Mouse (Mus musculus): ENCODE results near the gene Sgcd.
"Not testable (repeated sequence)": the region's sequence is repeated elsewhere in the genome, so short reads cannot be mapped to it uniquely, and the experiment has no call there.

Gene Sgcd

GRCm38 (mm10) chr11:47446337-47446736 lies 542.4 kb downstream of the Sgcd start:
- DNase-seq, result no peak

GRCm38 (mm10) chr11:47445683-47446082 lies 543.1 kb downstream of the Sgcd start:
- DNase-seq, result no peak

- no peak for DNase-seq
Measured at GRCm38 (mm10) chr11:47442266-47442665, 546.5 kb downstream of the Sgcd start.

- DNase-seq, result no peak
Measured at GRCm38 (mm10) chr11:47399607-47400006, 589.2 kb downstream of the Sgcd start.

GRCm38 (mm10) chr11:47390798-47391197 lies 598.0 kb downstream of the Sgcd start:
- DNase-seq, result not testable (repeated sequence)

GRCm38 (mm10) chr11:47389327-47389726 lies 599.4 kb downstream of the Sgcd start:
- no peak for DNase-seq

GRCm38 (mm10) chr11:47387726-47388125 lies 601.0 kb downstream of the Sgcd start:
- DNase-seq, result no peak

- DNase-seq, result no peak
Measured at GRCm38 (mm10) chr11:47386136-47386535, 602.6 kb downstream of the Sgcd start.

GRCm38 (mm10) chr11:47379630-47379958 lies 609.2 kb downstream of the Sgcd start:
- DNase-seq, result no peak

- peak; percentile 4 for DNase-seq
Measured at GRCm38 (mm10) chr11:47378843-47379629, 609.7 kb downstream of the Sgcd start.

- DNase-seq, result no peak
Measured at GRCm38 (mm10) chr11:47377421-47377820, 611.3 kb downstream of the Sgcd start.

GRCm38 (mm10) chr11:47376915-47377314 lies 611.9 kb downstream of the Sgcd start:
- no peak for DNase-seq

- no peak for DNase-seq
Measured at GRCm38 (mm10) chr11:47371616-47372015, 617.2 kb downstream of the Sgcd start.

GRCm38 (mm10) chr11:47351585-47351984 lies 637.2 kb downstream of the Sgcd start:
- no peak for DNase-seq

GRCm38 (mm10) chr11:47343486-47343885 lies 645.3 kb downstream of the Sgcd start:
- peak; percentile 3 for DNase-seq

- DNase-seq, result no peak
Measured at GRCm38 (mm10) chr11:47333702-47334101, 655.1 kb downstream of the Sgcd start.

- DNase-seq, result no peak
Measured at GRCm38 (mm10) chr11:47305579-47305978, 683.2 kb downstream of the Sgcd start.

- DNase-seq, result peak; percentile 57
Measured at GRCm38 (mm10) chr11:47304702-47305450, 683.9 kb downstream of the Sgcd start.

GRCm38 (mm10) chr11:47299777-47300176 lies 689.0 kb downstream of the Sgcd start:
- DNase-seq, result no peak

- no peak for DNase-seq
Measured at GRCm38 (mm10) chr11:47297805-47298340, 690.9 kb downstream of the Sgcd start.

- DNase-seq, result no peak
Measured at GRCm38 (mm10) chr11:47294741-47295140, 694.0 kb downstream of the Sgcd start.

GRCm38 (mm10) chr11:47276586-47276985 lies 712.2 kb downstream of the Sgcd start:
- DNase-seq, result no peak

- DNase-seq, result peak; percentile 11
Measured at GRCm38 (mm10) chr11:47268556-47268955, 720.2 kb downstream of the Sgcd start.
